Mouse (Mus musculus) liver, embryonic 15.5 days (tissue): ENCODE results near the gene Crtc2. TPM values are rescaled to one million over a fixed set of nuclear protein-coding genes. Genes with fewer than 3 reads are reported as not detected.

Experiments used
- microRNA-seq: library from miRNA; unstranded; fragments of <30 nt; microRNA quantifications from one replicate; pipeline ENCODE4, GENCODE M21; 2016
- polyA plus RNA-seq: library from polyadenylated mRNA; unstranded; fragments of >200 nt; fragmentation: Nextera tagmentation; extraction: Ambion mirVana; gene quantifications from 2 replicates; pipeline ENCODE4 v1.2.1, GENCODE M21; 2015

Gene Crtc2
- polyA plus RNA-seq, 1 experiment from 2014 or later: 6.1 TPM

Small RNA genes within 50 kb of the gene (microRNA-seq; reads per million reads assigned to microRNA genes)
- gene Mir7012: not detected

Other genes starting within 250 kb of the Crtc2 start
- gene 4933434E20Rik, start 202.5 kb upstream of the Crtc2 start, polyA plus RNA-seq: 71.4 and 75.6 TPM in 2 replicates
- gene Ubap2l, start 201.5 kb upstream of the Crtc2 start, polyA plus RNA-seq: 54.0 and 61.5 TPM in 2 replicates
- 185 and 190 TPM in 2 replicates for gene Tpm3, start 181.5 kb upstream of the Crtc2 start, polyA plus RNA-seq
- gene Nup210l, start 150.0 kb upstream of the Crtc2 start, polyA plus RNA-seq: 0.05 and 0.08 TPM in 2 replicates
- 479 and 574 TPM in 2 replicates for gene Rps27, start 40.5 kb upstream of the Crtc2 start, polyA plus RNA-seq
- gene Rab13, start 40.5 kb upstream of the Crtc2 start, polyA plus RNA-seq: 3.7 and 4.7 TPM in 2 replicates
- gene Jtb, start 22.6 kb upstream of the Crtc2 start, polyA plus RNA-seq: 40.7 and 42.7 TPM in 2 replicates
- 0.37 and 0.47 TPM in 2 replicates for gene Creb3l4, start 10.7 kb upstream of the Crtc2 start, polyA plus RNA-seq
- 27.6 and 28.1 TPM in 2 replicates for gene Slc39a1, start 6.0 kb upstream of the Crtc2 start, polyA plus RNA-seq
- 2.3 and 2.6 TPM in 2 replicates for gene Dennd4b, start 11.0 kb downstream of the Crtc2 start, polyA plus RNA-seq
- gene Gatad2b, start 39.0 kb downstream of the Crtc2 start, polyA plus RNA-seq: 3.4 and 3.5 TPM in 2 replicates
- 1.5 and 1.7 TPM in 2 replicates for gene Slc27a3, start 135.8 kb downstream of the Crtc2 start, polyA plus RNA-seq
- 9.2 and 9.9 TPM in 2 replicates for gene Ints3, start 179.5 kb downstream of the Crtc2 start, polyA plus RNA-seq
- gene Npr1, start 211.7 kb downstream of the Crtc2 start, polyA plus RNA-seq: 3.7 and 4.8 TPM in 2 replicates
- gene Ilf2, start 222.0 kb downstream of the Crtc2 start, polyA plus RNA-seq: 48.2 and 50.8 TPM in 2 replicates
- gene Snapin, start 236.9 kb downstream of the Crtc2 start, polyA plus RNA-seq: 16.2 and 17.8 TPM in 2 replicates